Mouse (Mus musculus): ENCODE results near the gene Gipc3.

Gipc3 gene

GRCm38 (mm10) chr10:81346453-81347067 lies 3.5 kb upstream of the Gipc3 start:
- DNase-seq (ENCODE audit: low read depth, low spot score): no peak

DNA sequence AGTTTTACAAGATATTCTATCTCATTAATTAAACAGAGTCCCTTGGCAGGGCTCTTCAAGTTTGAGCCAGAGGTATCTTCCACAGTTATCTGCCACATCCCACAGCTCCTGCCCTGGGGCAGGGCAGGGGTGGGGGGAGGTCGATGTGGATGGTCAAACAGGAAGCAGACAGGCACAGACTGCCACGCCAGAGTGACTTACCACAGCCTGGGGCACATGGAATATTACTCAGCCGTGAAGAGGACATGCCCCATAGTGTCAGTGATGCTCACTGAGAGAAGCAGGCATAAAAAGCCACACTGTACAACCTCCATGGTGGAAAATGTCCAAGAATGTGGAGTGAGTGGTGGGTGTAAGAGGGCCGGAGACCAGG lies 2.1 kb upstream of the Gipc3 start:
- no peak for DNase-seq (ENCODE audit: low read depth, low spot score)

DNA sequence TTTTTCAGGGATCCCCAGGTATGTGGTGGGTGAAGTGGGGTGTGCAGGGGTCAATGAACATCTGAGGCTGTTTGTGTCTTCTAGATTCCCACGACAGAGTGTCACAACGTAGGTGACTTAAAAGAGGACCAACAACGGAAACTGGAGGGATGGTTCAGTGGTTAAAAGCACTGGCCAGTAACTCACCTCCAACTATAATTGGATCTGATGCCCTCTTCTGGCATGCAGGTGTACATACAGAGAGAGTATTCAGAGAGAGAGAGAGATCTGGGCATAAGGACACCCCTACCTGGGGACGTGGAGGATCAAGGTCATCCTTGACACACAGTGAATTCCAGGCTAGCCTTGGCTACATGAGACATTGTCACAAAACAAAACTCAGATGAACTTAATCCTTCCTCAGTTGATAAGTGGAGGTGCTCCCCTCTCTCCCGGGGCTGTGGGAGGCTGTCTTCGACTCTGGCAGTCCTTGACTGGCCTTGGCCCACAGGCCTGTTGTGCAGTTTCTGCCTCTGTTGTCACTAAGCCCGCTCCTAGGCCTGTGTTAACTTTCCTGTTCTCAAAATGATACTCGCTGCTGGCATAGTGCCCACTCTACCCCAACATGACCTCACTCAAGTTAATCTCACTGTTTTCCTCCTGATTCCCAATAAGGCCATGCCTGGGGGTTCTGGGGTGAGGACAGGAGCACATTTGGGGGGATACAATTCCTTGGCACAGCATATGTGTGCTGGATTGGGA lies 1.5 kb upstream of the Gipc3 start:
- DNase-seq (ENCODE audit: low read depth, low spot score): peak; percentile 69

GRCm38 (mm10) chr10:81341333-81341949 lies 1.6 kb downstream of the Gipc3 start:
- DNase-seq (ENCODE audit: low read depth, low spot score): peak; percentile 73

DNA sequence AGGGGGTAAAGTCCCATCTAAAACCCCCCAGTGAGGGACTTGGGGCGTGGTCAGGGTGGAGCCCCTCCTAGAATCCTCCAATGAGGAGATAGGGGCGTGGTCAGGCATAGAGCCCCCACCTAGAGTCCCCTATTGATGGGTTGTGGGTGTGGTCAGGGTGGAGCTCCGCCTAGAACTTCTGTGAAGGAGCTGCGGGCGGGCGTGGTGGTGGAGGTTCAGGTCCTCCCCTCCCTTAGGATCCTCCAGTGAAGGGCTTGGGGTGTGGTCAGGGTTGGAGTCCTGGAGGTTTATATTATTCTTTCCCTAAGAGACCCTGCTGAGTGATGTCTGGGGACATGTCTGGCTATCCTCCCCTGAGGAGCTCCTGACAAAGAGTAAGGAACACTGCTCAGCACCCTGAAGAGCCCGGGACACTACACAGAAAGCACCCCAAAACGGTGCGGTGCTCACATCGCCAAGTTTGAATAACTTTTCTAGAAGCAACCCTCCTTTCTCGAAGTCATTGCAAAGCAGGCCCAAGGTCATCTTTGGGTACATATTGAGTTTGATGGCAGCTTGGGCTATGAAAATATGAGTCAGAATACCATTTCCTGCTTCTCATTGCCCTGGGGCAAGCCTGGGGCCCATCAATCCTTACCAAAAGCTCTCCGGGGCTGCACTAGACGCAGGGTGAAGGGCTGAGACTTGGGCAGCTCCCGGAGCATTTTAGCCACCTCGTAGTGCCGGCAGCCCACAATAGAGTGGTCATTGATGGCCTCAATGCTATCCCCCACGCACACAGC lies 2.3 kb downstream of the Gipc3 start:
- DNase-seq (ENCODE audit: low read depth, low spot score): no peak

GRCm38 (mm10) chr10:81336558-81336957 lies 6.5 kb downstream of the Gipc3 start:
- no peak for DNase-seq (ENCODE audit: low read depth, low spot score)

GRCm38 (mm10) chr10:81335393-81336340 lies 7.4 kb downstream of the Gipc3 start:
- DNase-seq (ENCODE audit: low read depth, low spot score): no peak

DNA sequence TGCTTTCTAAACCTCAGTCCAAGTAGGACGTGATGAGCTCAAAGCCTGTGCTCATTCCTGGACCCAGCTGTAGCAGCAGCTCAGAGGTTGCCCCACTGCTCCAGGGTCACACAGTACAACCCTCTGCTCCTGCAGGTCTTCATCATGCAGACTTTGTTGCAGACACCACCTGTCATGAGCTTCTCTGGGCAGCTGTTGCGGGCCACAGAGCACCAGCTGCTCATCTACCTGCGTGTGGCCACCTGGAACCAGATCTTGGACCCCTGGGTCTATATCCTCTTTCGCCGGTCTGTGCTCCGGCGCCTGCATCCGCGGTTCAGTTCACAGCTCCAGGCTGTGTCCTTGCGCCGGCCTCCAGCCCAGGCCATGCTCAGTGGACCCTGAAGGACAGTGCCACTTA lies 8.7 kb downstream of the Gipc3 start:
- peak; percentile 80 for DNase-seq (ENCODE audit: low read depth, low spot score)

DNA sequence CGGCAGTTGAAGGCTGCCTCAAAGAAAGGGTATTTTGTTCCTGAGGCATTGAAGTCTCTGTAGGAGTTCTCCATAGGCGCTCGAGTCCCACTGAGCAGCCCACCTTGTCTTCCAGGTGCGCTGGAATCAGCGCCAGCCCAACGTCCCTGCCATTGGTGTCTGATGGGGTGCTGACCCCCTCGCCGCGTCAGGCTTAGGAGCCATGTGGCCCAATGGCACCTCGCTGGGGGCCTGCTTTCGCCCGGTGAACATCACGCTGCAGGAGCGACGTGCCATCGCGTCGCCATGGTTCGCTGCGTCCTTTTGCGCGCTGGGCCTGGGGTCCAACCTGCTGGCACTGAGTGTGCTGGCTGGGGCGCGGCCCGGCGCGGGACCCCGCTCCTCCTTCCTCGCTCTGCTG lies 10.8 kb downstream of the Gipc3 start:
- no peak for DNase-seq (ENCODE audit: low read depth, low spot score)

DNA sequence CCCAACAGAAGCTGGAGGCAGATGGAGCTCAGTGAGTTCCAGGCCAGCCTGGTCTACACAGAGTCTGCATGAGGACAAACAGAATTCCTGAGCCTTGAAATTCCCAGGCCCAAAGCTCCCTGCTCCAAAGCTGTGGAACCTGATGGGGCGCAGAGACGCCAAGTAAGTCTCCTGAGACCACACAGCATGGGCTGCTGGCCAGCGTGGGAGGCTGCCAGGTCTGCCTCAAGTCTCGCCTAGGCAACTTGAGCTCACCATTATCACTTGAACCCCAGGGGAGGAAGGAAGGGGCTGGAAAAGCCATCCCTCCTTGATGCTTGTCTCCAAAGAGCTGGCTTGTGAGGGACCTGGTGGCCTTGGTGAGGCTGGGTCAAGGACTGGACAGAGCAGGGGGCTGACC lies 13.1 kb downstream of the Gipc3 start:
- no peak for DNase-seq (ENCODE audit: low read depth, low spot score)

GRCm38 (mm10) chr10:81329194-81329975 lies 13.7 kb downstream of the Gipc3 start:
- peak; percentile 77 for DNase-seq (ENCODE audit: low read depth, low spot score)

DNA sequence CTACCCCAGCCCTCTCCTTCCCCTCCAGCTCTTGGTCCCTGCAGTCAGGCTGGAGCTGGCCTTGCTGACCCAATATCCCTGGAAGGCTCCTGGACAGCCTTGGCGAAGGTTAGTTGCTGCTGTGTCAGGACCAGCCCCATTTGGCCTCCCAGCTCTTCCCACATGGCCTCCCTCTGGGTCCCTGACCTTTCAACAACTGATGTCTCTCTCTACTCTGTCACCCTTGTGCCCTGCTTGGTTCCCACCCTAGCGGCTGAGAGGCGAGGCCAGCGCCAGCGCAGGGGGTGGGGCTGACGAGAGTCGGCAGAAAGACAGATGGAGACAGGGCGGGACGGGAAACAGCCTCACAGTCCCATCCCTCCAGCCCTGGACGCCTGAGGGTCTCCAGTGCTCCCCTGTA lies 14.7 kb downstream of the Gipc3 start, which contains the start of gene Tbxa2r:
Tbxa2r (plus strand) TSS at position 346 of the 400 bp plus-strand sequence.
- no peak for DNase-seq (ENCODE audit: low read depth, low spot score)

DNA sequence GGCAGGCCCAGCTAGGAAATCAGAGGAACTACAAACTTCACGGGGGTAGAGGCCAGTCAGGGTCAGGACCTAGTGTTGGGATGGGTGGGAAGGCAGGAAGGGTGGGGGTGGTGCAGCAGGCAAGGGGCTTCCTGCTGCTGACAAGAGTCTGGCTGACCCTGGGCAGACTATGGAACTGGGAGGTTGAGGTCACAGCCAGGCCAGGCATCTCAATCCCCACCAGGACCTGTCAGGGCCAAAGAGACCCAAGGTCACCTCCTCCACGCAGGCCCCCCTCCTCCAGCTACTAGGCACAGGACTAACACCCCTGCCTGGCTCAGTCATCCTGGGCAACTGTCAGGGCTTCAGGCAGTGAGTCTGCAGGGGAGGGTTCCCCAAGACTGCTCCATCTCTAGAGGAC lies 15.1 kb downstream of the Gipc3 start:
- DNase-seq (ENCODE audit: low read depth, low spot score): no peak

DNA sequence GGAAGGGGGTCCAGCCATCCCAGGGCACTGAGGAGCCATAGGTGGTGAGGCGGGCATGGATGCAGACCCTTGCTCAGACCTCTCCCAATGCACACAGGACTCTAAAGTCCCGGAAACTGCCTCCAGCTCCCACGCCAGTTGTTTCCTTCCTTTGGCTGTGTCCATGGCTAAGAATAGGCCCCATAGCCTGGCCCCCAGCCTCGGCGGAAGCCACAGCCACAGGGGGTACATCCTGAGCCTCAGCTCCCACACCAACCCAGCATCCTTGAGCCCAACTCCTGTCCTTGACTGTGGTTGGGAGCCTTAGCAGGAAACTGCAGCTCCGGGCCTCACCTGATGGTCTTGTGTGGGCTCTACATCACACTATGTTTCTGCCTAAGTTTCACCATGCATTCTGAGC lies 16.2 kb downstream of the Gipc3 start:
- DNase-seq (ENCODE audit: low read depth, low spot score): no peak

GRCm38 (mm10) chr10:81325781-81326180 lies 17.3 kb downstream of the Gipc3 start:
- DNase-seq (ENCODE audit: low read depth, low spot score): no peak

DNA sequence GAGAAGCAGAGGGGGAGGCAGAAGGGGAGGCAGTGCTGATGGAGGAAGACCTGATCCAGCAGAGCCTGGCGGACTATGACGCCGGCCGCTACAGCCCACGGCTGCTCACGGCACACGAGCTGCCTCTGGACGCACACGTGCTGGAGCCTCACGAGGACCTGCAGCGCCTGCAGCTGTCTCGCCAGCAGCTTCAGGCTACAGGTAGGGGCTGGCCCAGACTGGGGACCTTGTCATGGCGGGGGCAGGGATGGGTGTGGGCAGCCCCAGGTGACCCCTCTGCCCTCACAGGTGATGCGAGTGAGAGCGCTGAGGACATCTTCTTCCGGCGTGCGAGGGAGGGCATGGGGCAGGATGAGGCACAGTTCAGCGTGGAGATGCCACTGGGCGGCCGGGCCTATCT lies 17.9 kb downstream of the Gipc3 start:
- no peak for DNase-seq (ENCODE audit: low read depth, low spot score)

- no peak for DNase-seq (ENCODE audit: low read depth, low spot score)
Observed at GRCm38 (mm10) chr10:81323791-81324530, 19.1 kb downstream of the Gipc3 start.

DNA sequence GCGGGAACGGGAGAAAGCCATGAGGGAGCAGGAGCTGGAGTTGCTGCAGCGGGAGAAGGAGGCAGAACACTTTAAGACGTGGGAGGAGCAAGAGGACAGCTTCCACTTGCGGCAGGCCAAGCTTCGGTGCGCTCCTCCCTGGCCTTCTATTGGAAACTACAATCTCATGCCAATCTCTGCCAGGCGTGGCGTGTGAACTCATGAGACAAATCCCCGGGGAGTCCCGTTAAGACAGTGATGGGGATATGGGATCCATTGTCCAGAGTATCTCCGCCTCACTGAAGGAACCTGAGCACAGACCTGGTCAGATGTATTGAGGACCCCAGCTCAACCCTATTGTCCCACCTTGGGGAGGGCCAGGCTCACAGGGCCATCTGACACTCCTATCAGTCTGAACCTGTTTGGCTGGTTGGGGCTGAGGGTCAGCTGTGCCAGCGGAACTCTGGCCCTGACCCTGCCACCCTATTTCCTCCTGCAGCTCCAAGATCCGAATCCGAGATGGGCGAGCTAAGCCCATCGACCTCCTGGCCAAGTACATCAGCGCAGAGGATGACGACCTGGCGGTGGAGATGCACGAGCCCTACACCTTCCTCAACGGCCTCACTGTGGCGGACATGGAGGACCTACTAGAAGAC lies 19.8 kb downstream of the Gipc3 start:
- no peak for DNase-seq (ENCODE audit: low read depth, low spot score)

- DNase-seq (ENCODE audit: low read depth, low spot score): no peak
Observed at GRCm38 (mm10) chr10:81322444-81322843, 20.6 kb downstream of the Gipc3 start.
